Mouse (Mus musculus): ENCODE results near the gene Casp1. TPM values are rescaled to one million over a fixed set of nuclear protein-coding genes. Genes with fewer than 3 reads are reported as not detected.

The Casp1 gene
- polyA plus RNA-seq, 1 experiment: not detected

GRCm38 (mm10) chr9:5308561-5308960 is 10.2 kb downstream of the Casp1 start, which contains the start of gene Casp4:
Gene Casp4, plus strand, starts transcription at chr9:5308828.
- H3K27ac ChIP-seq (ENCODE audit: insufficient read depth, low read depth, low read length): no peak within 1 kb of the TSS
- WGBS: 68% methylated on average over 5 of the region's 5 CpGs
- H3K4me1 ChIP-seq (ENCODE audit: control insufficient read depth, insufficient read depth, low read length): no peaks in the 10 kb centered on the region
- no peak within 1 kb of the TSS for H3K4me3 ChIP-seq (ENCODE audit: insufficient read depth, low read depth, low read length)
- TF ChIP-seq POLR2A (IDR thresholded peaks at IDR 0.05; ENCODE audit: insufficient read depth, low read depth, low read length) (no peak), CTCF (IDR thresholded peaks at IDR 0.05; ENCODE audit: insufficient read depth, low read depth, low read length) (no peak)

- TF ChIP-seq CTCF (IDR thresholded peaks at IDR 0.05; ENCODE audit: insufficient read depth, low read depth, low read length) (no peak), POLR2A (IDR thresholded peaks at IDR 0.05; ENCODE audit: insufficient read depth, low read depth, low read length) (no peak)
- Histone ChIP-seq H3K4me3 (ENCODE audit: insufficient read depth, low read depth, low read length) (no peak overlapping the region), H3K4me1 (ENCODE audit: control insufficient read depth, insufficient read depth, low read length) (no peaks in the 10 kb centered on the region), H3K27ac (ENCODE audit: insufficient read depth, low read depth, low read length) (no peak overlapping the region)
These were observed 11.8 kb downstream of the Casp1 start for GRCm38 (mm10) chr9:5310112-5310511.

- 57% methylated on average over 4 of the region's 4 CpGs for WGBS
- H3K27ac ChIP-seq (ENCODE audit: insufficient read depth, low read depth, low read length): no peak overlapping the region
- TF ChIP-seq CTCF (IDR thresholded peaks at IDR 0.05; ENCODE audit: insufficient read depth, low read depth, low read length) (no peak), POLR2A (IDR thresholded peaks at IDR 0.05; ENCODE audit: insufficient read depth, low read depth, low read length) (no peak)
- H3K4me3 ChIP-seq (ENCODE audit: insufficient read depth, low read depth, low read length): no peak overlapping the region
- no peaks in the 10 kb centered on the region for H3K4me1 ChIP-seq (ENCODE audit: control insufficient read depth, insufficient read depth, low read length)
These were observed 13.1 kb downstream of the Casp1 start for GRCm38 (mm10) chr9:5311435-5311834.

- Histone ChIP-seq H3K4me1 (ENCODE audit: control insufficient read depth, insufficient read depth, low read length) (no peaks in the 10 kb centered on the region), H3K27ac (ENCODE audit: insufficient read depth, low read depth, low read length) (no peak overlapping the region), H3K4me3 (ENCODE audit: insufficient read depth, low read depth, low read length) (no peak overlapping the region)
- WGBS: 74% methylated on average over 3 of the region's 3 CpGs
- TF ChIP-seq POLR2A (IDR thresholded peaks at IDR 0.05; ENCODE audit: insufficient read depth, low read depth, low read length): no peak
- TF ChIP-seq CTCF (IDR thresholded peaks at IDR 0.05; ENCODE audit: insufficient read depth, low read depth, low read length): no peak
These were observed 29.9 kb downstream of the Casp1 start for GRCm38 (mm10) chr9:5328204-5328603.

- Histone ChIP-seq H3K4me1 (ENCODE audit: control insufficient read depth, insufficient read depth, low read length) (no peaks in the 10 kb centered on the region), H3K27ac (ENCODE audit: insufficient read depth, low read depth, low read length) (no peak overlapping the region), H3K4me3 (ENCODE audit: insufficient read depth, low read depth, low read length) (no peak overlapping the region)
- TF ChIP-seq POLR2A (IDR thresholded peaks at IDR 0.05; ENCODE audit: insufficient read depth, low read depth, low read length) (no peak), CTCF (IDR thresholded peaks at IDR 0.05; ENCODE audit: insufficient read depth, low read depth, low read length) (no peak)
These were observed 34.1 kb downstream of the Casp1 start for GRCm38 (mm10) chr9:5332441-5332840.

- WGBS: 94% methylated on average over 1 of the region's 1 CpGs
- Histone ChIP-seq H3K4me3 (ENCODE audit: insufficient read depth, low read depth, low read length) (no peak overlapping the region), H3K4me1 (ENCODE audit: control insufficient read depth, insufficient read depth, low read length) (no peaks in the 10 kb centered on the region), H3K27ac (ENCODE audit: insufficient read depth, low read depth, low read length) (no peak overlapping the region)
- TF ChIP-seq CTCF (IDR thresholded peaks at IDR 0.05; ENCODE audit: insufficient read depth, low read depth, low read length) (no peak), POLR2A (IDR thresholded peaks at IDR 0.05; ENCODE audit: insufficient read depth, low read depth, low read length) (no peak)
These were observed 35.1 kb downstream of the Casp1 start for GRCm38 (mm10) chr9:5333422-5333821.

GRCm38 (mm10) chr9:5343092-5343491 is 44.8 kb downstream of the Casp1 start:
- H3K4me1 ChIP-seq (ENCODE audit: control insufficient read depth, insufficient read depth, low read length): no peaks in the 10 kb centered on the region
- no peak overlapping the region for H3K27ac ChIP-seq (ENCODE audit: insufficient read depth, low read depth, low read length)
- TF ChIP-seq CTCF (IDR thresholded peaks at IDR 0.05; ENCODE audit: insufficient read depth, low read depth, low read length) (no peak), POLR2A (IDR thresholded peaks at IDR 0.05; ENCODE audit: insufficient read depth, low read depth, low read length) (no peak)
- WGBS: 91% methylated on average over 1 of the region's 1 CpGs
- no peak overlapping the region for H3K4me3 ChIP-seq (ENCODE audit: insufficient read depth, low read depth, low read length)

- WGBS: 89% methylated on average over 4 of the region's 4 CpGs
- H3K4me1 ChIP-seq (ENCODE audit: control insufficient read depth, insufficient read depth, low read length): no peaks in the 10 kb centered on the region
- TF ChIP-seq CTCF (IDR thresholded peaks at IDR 0.05; ENCODE audit: insufficient read depth, low read depth, low read length): no peak
- no peak for TF ChIP-seq POLR2A (IDR thresholded peaks at IDR 0.05; ENCODE audit: insufficient read depth, low read depth, low read length)
These were observed 45.8 kb downstream of the Casp1 start for GRCm38 (mm10) chr9:5344090-5344489.

GRCm38 (mm10) chr9:5345291-5345898 is 47.1 kb downstream of the Casp1 start, which contains the start of gene Casp12:
Gene Casp12, plus strand, starts transcription at chr9:5345430.
- H3K4me3 ChIP-seq (ENCODE audit: insufficient read depth, low read depth, low read length): no peak within 1 kb of the TSS
- 61% methylated on average over 4 of the region's 4 CpGs for WGBS
- no peak for TF ChIP-seq POLR2A (IDR thresholded peaks at IDR 0.05; ENCODE audit: insufficient read depth, low read depth, low read length)
- TF ChIP-seq CTCF (IDR thresholded peaks at IDR 0.05; ENCODE audit: insufficient read depth, low read depth, low read length): no peak
- no peaks in the 10 kb centered on the region for H3K4me1 ChIP-seq (ENCODE audit: control insufficient read depth, insufficient read depth, low read length)
- no peak within 1 kb of the TSS for H3K27ac ChIP-seq (ENCODE audit: insufficient read depth, low read depth, low read length)

More at GRCm38 (mm10) chr9:5344090-5344489, 45.8 kb downstream of the Casp1 start:
- Histone ChIP-seq H3K27ac (ENCODE audit: insufficient read depth, low read depth, low read length) (no peak overlapping the region), H3K4me3 (ENCODE audit: insufficient read depth, low read depth, low read length) (no peak overlapping the region)
